Mouse (Mus musculus) kidney, postnatal 25 days (tissue): ENCODE data around the gene Grin2a.

Experiments used
- DNase-seq, 2 experiments: peaks; one replicate each; pipeline ENCODE4 v3.0.0; 2021; ENCODE audit warnings: mixed read lengths in 2 of 2

Grin2a gene

DNA sequence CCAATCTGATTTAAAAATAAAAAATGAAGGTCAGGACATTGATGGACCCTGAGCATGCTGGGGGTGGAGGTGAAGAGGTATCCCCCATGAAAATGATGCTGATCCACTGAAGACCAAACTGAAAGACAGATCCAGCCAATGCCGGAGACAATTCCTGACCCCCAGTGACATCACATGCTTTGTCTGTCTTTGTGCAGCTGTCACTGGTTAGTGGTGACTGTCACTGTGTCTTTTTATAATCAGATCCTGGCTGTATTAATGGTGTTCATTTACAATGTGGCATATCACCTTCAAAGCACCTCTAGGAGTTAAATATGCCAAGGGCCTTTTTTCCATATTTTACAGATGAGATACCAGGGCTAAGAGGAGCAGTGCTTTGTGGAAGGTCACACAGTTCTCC is 32.9 kb downstream of the Grin2a start:
- DNase-seq, result no peak

DNA sequence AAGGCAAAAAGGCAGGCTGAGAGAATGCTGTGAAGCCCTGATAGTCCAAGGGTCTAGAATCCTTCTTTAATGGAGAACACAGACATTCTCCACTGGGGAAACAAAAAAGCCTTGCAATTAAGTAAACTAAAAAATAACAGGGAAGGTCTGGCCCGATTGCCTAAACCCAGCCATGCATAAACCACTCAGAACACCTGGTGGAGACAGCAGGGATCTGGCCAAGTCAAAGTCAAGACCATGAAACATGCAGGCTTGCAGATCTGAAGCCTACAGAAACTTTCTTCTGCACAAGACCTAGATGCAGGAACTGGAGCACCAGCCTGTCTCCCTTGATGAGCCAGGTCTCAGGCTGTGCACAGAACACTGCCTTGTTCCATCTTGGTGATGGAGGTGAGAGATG is 36.0 kb downstream of the Grin2a start:
- peak in 1 of 2 experiments; percentile 15 for DNase-seq

DNA sequence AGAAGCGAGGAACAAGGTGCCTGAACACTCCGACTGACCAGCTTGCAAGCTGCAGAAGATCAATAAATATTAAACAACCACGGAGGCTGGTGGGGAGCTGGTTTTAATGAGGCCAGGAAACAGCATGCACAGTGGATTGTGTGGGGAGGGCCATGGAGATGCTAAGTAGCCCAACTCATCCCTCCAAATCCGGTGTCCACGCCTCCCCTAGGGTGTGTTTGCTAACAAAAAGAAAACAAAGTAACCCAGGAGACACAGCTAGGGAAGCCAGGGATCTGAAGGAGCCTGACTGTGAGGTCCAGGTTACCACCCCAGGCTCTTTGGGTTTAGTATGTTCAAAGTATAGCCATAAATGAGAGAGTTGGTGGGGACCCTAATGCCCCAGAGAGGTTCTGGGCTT is 41.1 kb downstream of the Grin2a start:
- peak in 1 of 2 experiments; percentile 14 for DNase-seq

DNA sequence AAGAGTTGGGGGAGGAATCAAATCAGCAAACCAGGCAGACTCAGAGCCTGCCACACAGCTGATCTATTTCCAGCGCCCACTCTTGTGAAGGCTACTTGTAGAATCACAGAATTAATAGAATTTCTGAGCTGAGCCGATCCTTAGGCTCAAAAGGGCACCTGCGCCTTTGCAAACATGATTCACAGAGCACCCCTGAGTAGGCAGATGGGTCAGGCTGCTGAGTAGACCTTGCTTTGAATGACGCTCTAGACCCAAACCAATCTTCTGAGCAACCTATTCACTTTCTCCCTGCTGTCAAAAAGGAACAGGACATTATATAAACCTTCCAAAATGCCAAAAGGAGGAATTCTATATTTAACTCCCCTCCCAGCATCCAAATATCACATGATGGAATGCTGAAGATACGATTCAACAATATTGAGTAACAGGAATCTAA is 41.9 kb downstream of the Grin2a start:
- no peak for DNase-seq

DNA sequence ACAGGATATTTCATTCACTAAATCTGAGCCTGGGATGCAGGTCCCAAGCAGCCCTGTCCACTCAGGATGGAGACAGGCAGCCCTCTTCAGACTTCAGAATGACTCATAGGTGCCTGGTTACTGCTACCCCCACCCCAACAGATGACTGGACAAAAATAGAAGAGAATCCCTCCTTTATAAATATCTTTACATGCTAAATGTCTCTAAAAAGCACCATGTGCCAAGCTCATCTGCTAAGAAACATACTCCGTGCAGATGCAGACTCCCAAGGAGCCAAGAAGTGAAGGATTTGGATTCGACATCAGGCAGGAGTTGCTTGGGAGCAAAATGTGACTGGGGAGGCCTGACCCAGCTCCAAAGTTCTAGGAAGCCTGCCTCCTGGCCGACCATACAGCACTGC is 46.1 kb downstream of the Grin2a start:
- DNase-seq, result no peak

DNA sequence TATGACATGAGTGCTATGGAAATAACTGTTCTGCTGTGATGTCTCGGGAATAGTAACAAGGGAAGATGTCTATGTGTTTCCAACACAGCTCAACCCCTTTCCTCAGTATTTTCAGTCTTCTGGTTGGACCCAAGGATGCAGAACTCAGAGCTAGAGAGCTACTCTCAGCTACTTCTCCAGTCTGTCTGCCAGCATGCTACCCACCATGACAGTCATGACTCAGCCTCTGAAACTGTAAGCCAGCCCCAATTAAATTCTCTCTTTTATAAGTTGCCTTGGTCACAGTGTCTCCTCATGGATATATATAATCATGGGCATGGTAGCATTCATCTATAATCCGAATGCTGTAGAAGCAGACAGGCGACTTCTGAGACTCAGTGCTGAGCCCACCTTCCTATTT is 47.9 kb downstream of the Grin2a start:
- no peak for DNase-seq

DNA sequence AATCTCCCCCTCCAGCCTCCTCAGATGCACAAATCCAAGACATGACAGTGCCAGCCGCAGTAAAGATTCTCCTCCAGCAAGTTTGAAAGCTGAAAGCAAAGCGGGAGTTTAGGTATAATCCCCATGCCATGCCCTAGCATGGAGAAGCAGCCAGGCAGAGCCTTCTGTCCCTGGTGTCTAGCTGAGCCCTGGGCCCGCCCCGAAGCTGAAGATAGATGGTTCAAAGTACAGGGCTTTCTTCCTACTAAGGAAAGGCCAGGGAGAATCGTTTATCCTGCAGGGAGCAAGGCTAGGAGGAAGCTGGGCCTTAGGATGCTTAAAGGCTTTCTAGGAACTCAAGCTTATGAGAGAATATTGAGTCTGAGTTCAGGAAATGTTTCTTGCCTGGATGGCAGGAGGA is 50.5 kb downstream of the Grin2a start:
- peak in 1 of 2 experiments; percentile 32 for DNase-seq

DNA sequence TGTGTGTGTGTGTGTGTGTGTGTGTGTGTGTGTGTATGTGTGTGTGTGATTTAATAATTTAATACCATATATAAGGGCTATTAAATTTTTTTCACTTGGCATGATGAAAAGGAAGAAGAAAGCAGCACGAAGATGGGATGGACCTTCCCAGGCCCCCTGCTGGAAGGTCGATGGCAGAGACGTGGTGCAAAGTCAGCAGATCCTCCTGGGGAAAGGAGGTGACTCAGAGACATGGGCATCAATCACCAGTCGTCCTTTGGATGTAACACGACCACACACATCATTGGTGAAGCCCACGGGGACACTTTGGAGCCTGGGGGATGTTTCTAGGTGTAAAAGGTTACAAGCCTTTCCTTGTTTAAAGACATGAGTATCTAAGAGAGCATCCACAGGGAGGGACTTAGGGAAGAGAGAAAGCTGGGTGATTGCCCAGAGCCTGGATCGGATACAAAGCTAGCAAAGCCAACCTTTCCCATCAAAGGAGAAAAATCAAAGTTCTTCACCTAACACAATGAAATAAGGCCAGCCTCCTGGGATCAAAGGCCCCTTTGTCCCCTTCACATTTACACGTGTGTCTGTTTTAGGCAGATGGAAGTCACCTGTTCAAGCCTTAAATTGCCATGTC is 53.9 kb downstream of the Grin2a start:
- no peak for DNase-seq

DNA sequence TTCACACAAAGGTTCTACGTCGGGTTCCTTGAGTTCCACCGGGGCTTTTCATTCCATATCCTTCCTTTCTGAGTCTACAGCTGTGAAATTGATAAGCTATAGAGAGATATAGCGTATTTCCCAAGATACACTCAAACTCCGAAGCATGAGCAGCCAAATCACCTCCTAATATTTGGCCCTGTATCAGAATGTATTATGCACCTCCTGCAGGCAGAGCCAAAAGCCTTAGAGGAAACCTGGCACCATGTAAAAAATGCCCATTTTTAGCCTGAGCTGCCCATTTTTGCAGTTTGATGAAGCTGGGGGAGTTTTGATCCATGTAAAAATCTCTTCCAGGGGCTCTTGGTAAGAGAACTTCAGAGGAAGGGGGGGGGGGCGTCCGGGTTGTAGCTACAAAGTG is 54.6 kb downstream of the Grin2a start:
- no peak for DNase-seq

DNA sequence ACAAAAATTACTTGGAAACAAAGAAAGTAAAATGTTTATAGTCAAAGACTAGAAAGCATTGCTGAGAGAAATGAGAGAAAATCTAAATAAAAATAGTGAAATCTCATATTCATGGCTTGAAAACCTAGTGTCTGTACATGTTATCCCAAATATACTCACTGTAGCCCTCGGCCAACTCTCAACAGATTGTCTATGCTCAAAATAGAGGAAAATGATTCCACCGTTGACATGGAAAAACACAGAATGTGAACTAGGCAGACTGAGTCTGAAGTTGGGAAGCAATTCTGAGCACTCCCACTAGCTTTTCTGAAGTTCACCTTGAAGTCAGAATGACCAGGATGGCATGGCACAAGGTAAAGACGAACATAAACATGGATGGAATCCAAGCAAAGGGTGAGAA is 84.7 kb downstream of the Grin2a start:
- DNase-seq, result no peak

DNA sequence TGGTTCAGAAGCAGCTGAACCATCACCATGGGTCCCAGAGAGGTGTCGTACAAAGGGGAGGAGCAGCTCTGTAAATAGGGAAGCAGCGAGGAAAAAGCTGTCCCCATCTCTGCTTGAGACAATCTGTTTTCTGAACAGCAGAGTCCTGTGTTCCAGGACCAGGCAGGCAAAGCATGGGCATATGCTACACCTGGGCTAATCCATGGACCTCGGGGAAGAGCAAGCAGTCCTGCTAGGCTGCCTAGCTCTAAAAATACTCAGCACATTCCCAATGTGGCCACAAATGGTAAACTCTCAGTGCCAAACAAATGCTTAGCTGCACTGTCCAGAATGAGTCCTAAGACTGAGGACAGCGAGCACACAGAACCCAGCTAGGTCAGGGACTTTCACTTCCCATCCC is 86.1 kb downstream of the Grin2a start:
- DNase-seq, result no peak

DNA sequence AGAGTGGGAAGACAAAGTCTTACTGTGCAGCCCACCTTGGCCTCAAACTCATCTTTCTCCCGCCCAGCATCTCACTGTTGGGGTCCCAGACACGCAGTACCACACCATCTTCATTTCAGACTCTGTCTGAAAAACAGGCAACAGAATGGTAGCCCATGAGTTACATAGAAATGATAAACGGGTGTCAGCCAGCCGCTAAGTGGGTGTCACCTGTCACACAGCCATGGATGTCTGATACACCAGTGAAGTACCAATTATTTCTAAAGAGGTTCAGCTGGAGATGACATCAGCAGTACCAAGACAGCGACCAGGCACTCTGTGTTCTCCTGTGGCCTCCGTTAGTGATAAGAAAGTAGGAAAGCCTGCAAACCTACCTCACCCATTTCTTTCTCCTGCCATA is 90.9 kb downstream of the Grin2a start:
- DNase-seq, result no peak

DNA sequence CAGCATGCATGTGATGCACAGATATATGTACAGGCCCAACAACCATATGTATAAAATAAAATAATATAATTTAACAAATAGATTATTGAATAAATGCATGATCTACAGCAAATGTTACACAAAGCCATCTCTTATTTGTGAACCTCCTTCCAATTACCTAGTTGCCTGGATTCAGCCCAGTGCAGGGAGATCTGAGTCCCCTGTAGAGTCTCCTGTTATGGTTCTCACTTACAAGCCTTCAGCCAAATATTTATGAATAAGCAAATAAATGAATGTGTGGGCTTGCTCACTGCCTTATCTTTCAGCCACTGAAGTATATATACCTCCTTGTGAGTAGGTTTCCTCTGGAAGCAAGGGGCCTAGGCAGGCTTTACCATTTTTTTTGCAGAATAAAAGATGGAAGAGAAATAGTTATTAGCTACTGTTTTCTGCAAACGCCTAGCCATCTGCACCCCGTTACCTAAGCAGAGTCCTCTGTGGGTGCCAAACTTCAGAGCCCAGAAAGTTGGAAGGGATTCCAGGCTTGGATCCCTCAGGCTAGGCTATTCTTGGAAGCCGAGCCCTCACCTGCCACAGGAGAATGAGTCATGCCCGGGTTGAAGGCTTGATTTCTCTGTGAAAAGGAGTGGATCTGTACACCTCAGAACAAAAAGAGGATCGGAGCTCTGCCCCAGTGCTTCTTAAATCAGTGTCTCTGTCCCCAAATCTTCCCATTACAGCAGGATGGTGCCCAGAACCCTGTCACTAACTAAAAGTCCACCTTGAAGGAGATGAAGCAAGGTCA is 92.5 kb downstream of the Grin2a start:
- DNase-seq, result no peak

DNA sequence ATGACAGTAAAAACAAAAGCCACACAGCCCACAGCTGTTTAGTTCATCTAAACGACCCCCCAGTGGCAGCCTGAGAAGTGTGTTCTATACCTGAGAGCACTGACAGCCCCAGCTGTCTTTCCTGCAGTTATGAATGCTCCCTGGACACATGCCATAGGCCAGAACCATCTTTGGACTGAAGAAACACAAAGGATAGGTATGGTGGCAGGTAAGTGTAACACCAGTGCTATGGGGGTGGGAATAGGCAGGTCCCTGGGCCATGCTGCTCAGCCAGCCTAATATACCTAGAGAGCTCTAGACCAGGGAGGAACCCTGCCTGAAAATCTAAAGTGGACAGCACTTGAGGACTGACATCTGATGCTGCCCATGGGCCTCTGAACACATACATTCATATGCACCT is 93.9 kb downstream of the Grin2a start:
- no peak for DNase-seq

DNA sequence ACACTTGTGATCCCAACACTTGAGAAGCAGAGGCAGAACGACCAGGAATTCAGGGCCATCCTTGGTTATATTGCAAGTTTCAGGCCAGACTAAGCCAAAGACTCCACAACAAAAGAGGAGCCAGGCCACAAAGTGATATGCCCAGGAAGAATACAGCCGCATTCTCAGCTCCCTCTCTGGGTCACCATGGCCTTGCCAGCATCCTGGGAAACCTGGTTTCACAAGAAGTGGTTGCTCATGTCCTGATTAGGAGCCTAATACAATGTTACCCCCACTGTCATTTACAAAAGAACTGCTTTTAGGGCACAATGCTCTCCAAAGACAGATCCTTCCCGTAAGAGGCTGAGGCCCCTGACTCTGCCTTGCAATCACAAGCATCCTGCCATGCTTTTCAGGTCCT is 94.4 kb downstream of the Grin2a start:
- no peak for DNase-seq

DNA sequence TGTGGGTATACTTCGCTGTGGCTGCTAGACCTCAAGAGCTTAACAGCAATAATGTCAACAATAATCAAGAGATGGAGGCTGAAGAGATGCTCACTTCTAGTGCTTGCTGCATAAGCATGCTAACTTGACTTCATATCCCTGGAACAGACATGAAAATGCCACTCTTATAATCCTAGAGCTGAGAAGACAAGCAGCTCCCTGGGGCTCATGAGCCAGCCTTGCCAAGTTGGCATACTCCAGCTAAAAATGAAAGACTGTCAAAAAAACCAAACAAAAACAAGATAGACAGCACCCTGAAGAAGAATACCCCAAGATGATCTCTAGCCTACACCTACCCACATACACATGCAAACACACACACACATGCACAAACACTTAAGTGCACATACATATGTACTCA is 95.2 kb downstream of the Grin2a start:
- no peak for DNase-seq

DNA sequence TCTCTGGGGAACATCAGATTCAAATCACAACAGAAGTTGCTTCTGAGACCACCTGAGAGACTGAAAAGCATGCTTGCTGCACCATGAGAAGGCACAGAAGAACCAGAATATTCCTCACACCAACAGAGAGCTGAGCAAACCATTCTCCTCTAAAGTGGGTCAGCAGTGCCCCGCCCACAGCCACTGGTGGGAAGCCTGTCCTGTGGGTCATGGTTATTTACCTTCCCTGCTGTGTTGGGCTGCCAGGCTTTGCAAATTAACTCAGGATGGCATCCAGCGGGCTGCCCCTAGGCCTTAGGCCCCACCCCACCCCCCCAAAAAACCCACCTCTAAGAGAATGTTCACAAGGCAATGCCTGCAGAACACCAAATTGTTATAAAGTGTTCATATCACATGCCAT is 96.2 kb downstream of the Grin2a start:
- no peak for DNase-seq

DNA sequence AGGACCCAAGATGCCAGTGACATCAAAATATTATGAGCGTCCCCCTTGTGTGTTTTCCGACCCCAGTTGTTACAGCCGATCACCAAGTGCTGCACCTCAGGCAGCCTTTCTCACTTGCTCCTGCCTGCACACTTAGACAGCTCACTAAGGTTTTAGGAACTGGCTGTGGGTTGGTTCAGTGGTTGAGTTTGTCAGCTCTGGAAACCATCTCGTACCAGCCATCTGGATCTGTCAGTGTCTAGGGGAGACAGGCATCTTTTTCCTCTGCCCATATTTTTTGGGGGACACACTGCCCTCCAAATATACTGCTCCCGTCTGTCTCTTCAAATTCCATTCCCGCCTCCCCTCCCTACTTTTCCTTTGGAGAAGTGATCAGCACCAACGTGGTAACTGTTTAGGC is 99.8 kb downstream of the Grin2a start:
- no peak for DNase-seq

DNA sequence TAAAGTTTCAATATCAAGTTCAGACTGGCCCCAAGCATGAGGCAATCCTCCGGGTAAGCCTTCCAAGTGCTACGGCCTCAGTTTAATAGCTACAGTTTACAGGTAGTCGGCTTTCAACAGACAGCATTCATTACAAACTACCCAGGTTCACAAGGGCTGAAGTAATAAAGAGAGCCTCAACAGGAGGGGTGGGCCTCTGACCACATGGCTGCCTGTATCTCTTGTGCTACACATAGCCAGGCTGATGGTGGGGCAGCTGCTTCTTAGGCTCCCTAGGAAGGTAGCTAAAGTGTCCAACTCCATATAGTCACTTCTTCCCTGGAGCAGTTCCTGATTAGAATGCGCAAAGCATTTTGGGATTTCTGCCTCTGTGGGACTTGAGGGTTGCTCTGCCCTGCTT is 109.2 kb downstream of the Grin2a start:
- no peak for DNase-seq

DNA sequence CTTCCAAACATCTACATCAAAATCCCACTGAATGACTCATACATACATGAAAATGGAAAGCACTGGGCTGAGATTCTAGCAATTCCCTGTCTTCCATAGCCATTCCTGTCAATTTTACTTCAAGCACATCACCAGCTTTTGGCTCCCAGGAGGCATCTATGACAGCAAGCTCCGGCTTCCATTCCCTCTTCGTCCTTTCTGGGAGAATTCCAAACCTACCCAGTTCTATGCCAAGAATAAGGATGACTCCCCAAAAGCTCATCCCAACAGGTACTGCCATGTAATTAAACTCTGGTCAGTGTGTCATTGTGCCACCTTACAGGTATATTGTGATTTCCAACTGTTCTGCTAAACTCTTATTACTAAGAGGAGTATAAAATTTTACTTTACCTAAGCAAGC is 111.2 kb downstream of the Grin2a start:
- no peak for DNase-seq

DNA sequence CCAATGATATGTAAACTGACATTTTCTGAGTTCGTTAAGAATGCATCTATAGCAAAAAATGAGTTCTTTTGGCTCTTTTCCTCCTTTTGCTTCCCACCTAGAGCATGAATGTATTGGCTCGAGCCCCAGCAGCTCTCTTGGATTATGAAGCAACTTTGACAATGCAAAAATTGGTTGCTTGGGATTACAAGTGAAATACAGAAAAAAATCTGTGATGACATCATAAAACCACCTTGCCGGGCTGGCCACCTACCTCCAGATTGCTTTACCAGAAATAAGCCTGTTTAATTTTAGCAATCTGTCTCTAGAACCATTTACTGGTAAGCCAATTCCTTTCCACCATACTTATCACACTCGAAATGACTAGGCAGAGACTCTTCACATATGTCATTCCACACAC is 112.9 kb downstream of the Grin2a start:
- DNase-seq, result no peak

DNA sequence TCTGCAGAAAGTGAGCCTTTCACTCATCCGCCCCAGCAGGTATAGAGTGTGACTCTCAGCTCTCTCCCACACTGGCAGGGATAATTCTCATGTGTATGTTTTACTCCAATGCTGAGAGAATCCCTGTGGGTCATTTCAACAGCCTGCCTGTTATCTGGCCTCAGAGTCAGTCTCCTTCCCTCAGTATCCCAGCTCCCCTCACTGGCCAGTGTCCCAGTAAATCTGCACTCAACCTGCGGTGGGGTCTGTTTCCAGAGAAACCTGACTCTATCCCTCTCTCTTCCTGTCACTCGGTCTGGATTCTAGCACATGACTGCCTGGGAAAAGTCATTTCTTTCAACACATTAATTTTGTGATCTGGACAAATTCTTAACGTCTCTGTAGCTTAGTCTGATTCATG is 122.4 kb downstream of the Grin2a start:
- no peak for DNase-seq

DNA sequence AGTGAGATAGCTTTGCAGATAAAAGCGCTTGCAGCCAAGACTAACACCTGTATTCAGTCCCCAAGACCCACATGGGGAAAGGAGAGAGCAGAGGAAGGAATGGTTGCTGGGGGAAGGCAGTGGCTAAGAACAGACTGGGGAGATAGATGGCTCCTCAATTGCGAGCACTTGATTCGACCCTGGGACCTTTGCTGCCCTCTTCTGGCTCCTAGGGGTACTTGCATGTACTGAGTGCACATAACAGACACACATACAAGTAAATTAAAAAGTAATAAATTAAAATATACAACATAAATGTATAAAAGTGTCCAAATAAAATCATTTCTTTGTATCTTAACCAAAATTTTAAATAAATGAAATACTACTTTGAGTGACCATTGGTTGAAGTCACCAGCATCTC is 129.7 kb downstream of the Grin2a start:
- DNase-seq, result no peak

DNA sequence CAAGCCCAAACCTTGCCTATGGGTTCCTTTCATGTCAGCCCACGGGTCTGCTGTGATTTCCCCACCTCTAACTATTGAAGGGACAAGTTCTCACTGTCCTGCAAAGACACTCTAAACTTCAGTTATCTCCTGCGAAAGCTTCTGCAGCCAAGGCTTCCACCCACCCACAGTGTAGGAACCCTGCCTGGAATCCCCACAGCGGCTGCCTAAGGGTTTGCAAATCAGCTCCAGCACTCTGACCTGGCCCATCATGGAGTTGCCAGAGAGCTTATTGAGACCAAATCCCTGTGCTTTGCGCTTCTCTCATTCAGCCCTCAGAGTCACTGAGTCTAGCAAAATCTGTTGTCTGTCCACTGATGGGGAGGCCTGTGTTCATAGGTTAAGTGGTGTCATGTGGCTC is 130.3 kb downstream of the Grin2a start:
- DNase-seq, result no peak

DNA sequence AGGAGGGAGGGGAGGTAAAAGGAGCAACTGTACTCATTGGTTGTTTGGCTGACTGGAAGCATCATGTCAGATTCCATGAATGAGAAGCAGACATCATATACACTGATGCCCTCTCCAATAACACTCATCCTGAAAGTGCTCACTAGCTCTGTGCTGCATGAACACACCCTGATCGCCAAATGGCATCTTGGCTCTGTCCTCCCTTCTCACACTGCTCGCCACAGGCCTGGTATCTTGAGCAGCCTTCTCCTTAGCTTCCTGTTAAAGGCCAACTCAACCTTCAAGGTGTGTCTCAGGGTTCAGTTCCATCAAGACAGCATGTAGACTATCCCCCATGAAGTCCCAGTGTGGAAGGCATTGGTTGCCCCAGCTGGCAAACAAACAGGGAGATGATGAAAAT is 137.6 kb downstream of the Grin2a start:
- DNase-seq, result no peak
